Mouse (Mus musculus): ENCODE results near the gene Axl.

- TF ChIP-seq CTCF (conservative IDR thresholded peaks at IDR 0.05 in 1 of 2, IDR thresholded peaks at IDR 0.05 in 1 of 2; ENCODE audit: low read depth in 2 of 2, low read length in 2 of 2) = no peak
- no peak for TF ChIP-seq ZNF384 (IDR thresholded peaks at IDR 0.05; ENCODE audit: low read depth, low read length)
- no peak for TF ChIP-seq MEF2A (IDR thresholded peaks at IDR 0.05; ENCODE audit: borderline replicate concordance, low read depth, low read length)
Observed at GRCm38 (mm10) chr7:25755468-25755833, 33.1 kb downstream of the Axl start.

Measured in CH12.LX (cell line).